Mouse (Mus musculus) intestine, postnatal 0 days (tissue): ENCODE measurements at regions not wholly inside any gene's neighbourhood (a gene's known extent, or its start where the extent isn't known, plus 50 kb on each side); places are given as distances from the start of the nearest gene placed in this dataset.

ENCODE experiments used
- ATAC-seq: fragments of 200-750 bp; cut with Nextera tagmentation; 2 replicates; pipeline ENCODE4 v1.8.0; 2017; ENCODE audit warnings: mild to moderate bottlenecking, moderate TSS enrichment, moderate library complexity
- H3K27ac ChIP-seq: fragments of 300-500 bp; sonication (generic); 2 replicates; pipeline ENCODE4 v1.5.1; 2014; ENCODE audit warnings: mild to moderate bottlenecking, low read depth, low read length, moderate library complexity
- H3K27me3 ChIP-seq: fragments of 300-500 bp; sonication (generic); replicated peaks from 2 replicates; pipeline ENCODE4 v1.6.1; 2014; ENCODE audit warnings: low read length, mixed read lengths; ENCODE audit not compliant: control insufficient read depth, insufficient read depth
- H3K36me3 ChIP-seq: fragments of 300-500 bp; sonication (generic); 2 replicates; pipeline ENCODE4 v1.6.1; 2014; ENCODE audit warnings: mild to moderate bottlenecking, moderate library complexity; ENCODE audit not compliant: control insufficient read depth, insufficient read depth
- H3K4me1 ChIP-seq: fragments of 300-500 bp; sonication (generic); replicated peaks from 2 replicates; pipeline ENCODE4 v1.6.1; 2014; ENCODE audit warnings: antibody characterized with exemption, low read length, mixed read lengths; ENCODE audit not compliant: control insufficient read depth, insufficient read depth
- H3K4me2 ChIP-seq: fragments of 300-500 bp; sonication (generic); replicated peaks from 2 replicates; pipeline ENCODE4 v1.6.1; 2014; ENCODE audit warnings: low read depth, mild to moderate bottlenecking, moderate library complexity
- H3K4me3 ChIP-seq: fragments of 300-500 bp; sonication (generic); 2 replicates; pipeline ENCODE4 v1.5.1; 2014; ENCODE audit warnings: low read depth, low read length
- H3K9ac ChIP-seq: fragments of 300-500 bp; sonication (generic); 2 replicates; pipeline ENCODE4 v1.6.1; 2014; ENCODE audit warnings: mild to moderate bottlenecking, low read depth, low read length
- H3K9me3 ChIP-seq: fragments of 300-500 bp; sonication (generic); 2 replicates; pipeline ENCODE4 v1.6.1; 2016; ENCODE audit warnings: mixed run types; ENCODE audit not compliant: control insufficient read depth
- CTCF ChIP-seq: sonication (generic); IDR thresholded peaks from 2 replicates; pipeline ENCODE4 v1.5.1; 2016; ENCODE audit warnings: low read depth, mild to moderate bottlenecking, control low read depth, antibody characterized with exemption, moderate library complexity
- WGBS: fragments of 180-500 bp; shearing (Covaris S2); extraction: QIAGEN DNeasy Blood & Tissue Kit; methylation state at CpG from one replicate; pipeline ENCODE4 v1.1.7; 2014; 5-methylcytosine and 5-hydroxymethylcytosine counted together

- Histone ChIP-seq H3K27me3 (no peaks in the 10 kb centered on the region), H3K36me3 (no peaks in the 10 kb centered on the region), H3K9ac (no peak overlapping the region), H3K4me3 (no peak overlapping the region), H3K9me3 (no peaks in the 10 kb centered on the region), H3K4me2 (no peak overlapping the region), H3K27ac (no peak overlapping the region), H3K4me1 (peaks cover 6% of the 10 kb centered on the region; the same call in 1 of the 2 replicates)
- no peak for ATAC-seq
- 85% methylated on average over 11 of the region's 11 CpGs for WGBS
- TF ChIP-seq CTCF: no peak
These were observed 262.0 kb downstream of the Gm19410 start for GRCm38 (mm10) chr8:36027586-36027985.

- Histone ChIP-seq H3K9me3 (no peaks in the 10 kb centered on the region), H3K4me2 (no peak overlapping the region), H3K4me3 (no peak overlapping the region), H3K9ac (no peak overlapping the region), H3K27me3 (no peaks in the 10 kb centered on the region), H3K4me1 (peaks cover 6% of the 10 kb centered on the region; the same call in 1 of the 2 replicates), H3K27ac (no peak overlapping the region), H3K36me3 (no peaks in the 10 kb centered on the region)
- ATAC-seq: no peak
- no peak for TF ChIP-seq CTCF
- 74% methylated on average over 9 of the region's 9 CpGs for WGBS
These were observed 262.7 kb downstream of the Gm19410 start for GRCm38 (mm10) chr8:36028121-36028955.

- WGBS: 81% methylated on average over 2 of the region's 2 CpGs
- H3K4me1 ChIP-seq: peaks cover 6% of the 10 kb centered on the region; the same call in 1 of the 2 replicates
These were observed 263.9 kb downstream of the Gm19410 start for GRCm38 (mm10) chr8:36029445-36029844.

GRCm38 (mm10) chr8:36030237-36030636 is 264.6 kb downstream of the Gm19410 start:
- WGBS: 41% methylated on average over 3 of the region's 3 CpGs
- Histone ChIP-seq H3K9me3 (no peaks in the 10 kb centered on the region), H3K4me2 (no peak overlapping the region), H3K4me3 (no peak overlapping the region), H3K27me3 (no peaks in the 10 kb centered on the region), H3K27ac (no peak overlapping the region), H3K4me1 (peaks cover 6% of the 10 kb centered on the region; the same call in 1 of the 2 replicates), H3K36me3 (no peaks in the 10 kb centered on the region), H3K9ac (no peak overlapping the region)
- ATAC-seq: 0 out of 2 replicates have a peak, but pooled peaks have one; percentile 43
- TF ChIP-seq CTCF: no peak

More at GRCm38 (mm10) chr8:36029445-36029844, 263.9 kb downstream of the Gm19410 start:
- H3K4me3 ChIP-seq: no peak overlapping the region
- no peak for TF ChIP-seq CTCF
- H3K4me2 ChIP-seq: no peak overlapping the region
- H3K36me3 ChIP-seq: no peaks in the 10 kb centered on the region
- no peak for ATAC-seq
- H3K9ac ChIP-seq: no peak overlapping the region
- no peaks in the 10 kb centered on the region for H3K9me3 ChIP-seq
- no peaks in the 10 kb centered on the region for H3K27me3 ChIP-seq
- no peak overlapping the region for H3K27ac ChIP-seq

- peaks cover 6% of the 10 kb centered on the region; the same call in 1 of the 2 replicates for H3K4me1 ChIP-seq
- WGBS: 81% methylated on average over 10 of the region's 10 CpGs
- ATAC-seq: no peak
- no peaks in the 10 kb centered on the region for H3K36me3 ChIP-seq
- no peak overlapping the region for H3K9ac ChIP-seq
- no peaks in the 10 kb centered on the region for H3K27me3 ChIP-seq
- H3K4me2 ChIP-seq: no peak overlapping the region
- no peaks in the 10 kb centered on the region for H3K9me3 ChIP-seq
- H3K4me3 ChIP-seq: no peak overlapping the region
- no peak overlapping the region for H3K27ac ChIP-seq
- TF ChIP-seq CTCF: no peak
These were observed 266.6 kb downstream of the Gm19410 start for GRCm38 (mm10) chr8:36031966-36032719.

- TF ChIP-seq CTCF: no peak
- no peak overlapping the region for H3K9ac ChIP-seq
- no peaks in the 10 kb centered on the region for H3K4me1 ChIP-seq
- H3K27me3 ChIP-seq: no peaks in the 10 kb centered on the region
- no peak overlapping the region for H3K27ac ChIP-seq
- no peaks in the 10 kb centered on the region for H3K9me3 ChIP-seq
- peak; percentile 80 for ATAC-seq
- H3K4me2 ChIP-seq: peak overlapping the region; percentile 33
- WGBS: 43% methylated on average over 7 of the region's 7 CpGs
- H3K36me3 ChIP-seq: no peaks in the 10 kb centered on the region
- H3K4me3 ChIP-seq: no peak overlapping the region
These were observed 269.7 kb downstream of the Gm19410 start for GRCm38 (mm10) chr8:36035339-36035738.
